Mouse (Mus musculus): ENCODE data around the gene Fam189a1.

Fam189a1 gene

GRCm38 (mm10) chr7:64949910-64950770 is 206.2 kb downstream of the Fam189a1 start:
- peak; percentile 54 to 78 for DNase-seq

DNA sequence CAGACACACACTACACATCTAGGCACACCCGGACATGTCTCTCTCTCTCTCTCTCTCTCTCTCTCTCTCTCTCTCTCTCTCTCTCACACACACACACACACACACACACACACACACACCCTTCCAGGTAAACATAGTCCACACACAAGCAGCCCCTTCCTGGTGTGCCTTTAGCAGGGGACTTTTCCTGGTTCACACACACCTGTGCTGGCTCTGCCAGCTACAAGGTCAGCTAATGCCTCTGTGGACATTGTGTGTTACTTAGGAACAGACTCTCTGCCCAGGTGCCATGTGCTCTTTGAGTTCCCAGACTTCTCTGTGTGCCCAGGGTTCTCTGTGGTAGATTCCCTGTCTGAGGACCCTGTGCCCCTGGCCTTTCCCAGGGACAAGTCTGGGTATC is 206.9 kb downstream of the Fam189a1 start:
- no peak for DNase-seq

DNA sequence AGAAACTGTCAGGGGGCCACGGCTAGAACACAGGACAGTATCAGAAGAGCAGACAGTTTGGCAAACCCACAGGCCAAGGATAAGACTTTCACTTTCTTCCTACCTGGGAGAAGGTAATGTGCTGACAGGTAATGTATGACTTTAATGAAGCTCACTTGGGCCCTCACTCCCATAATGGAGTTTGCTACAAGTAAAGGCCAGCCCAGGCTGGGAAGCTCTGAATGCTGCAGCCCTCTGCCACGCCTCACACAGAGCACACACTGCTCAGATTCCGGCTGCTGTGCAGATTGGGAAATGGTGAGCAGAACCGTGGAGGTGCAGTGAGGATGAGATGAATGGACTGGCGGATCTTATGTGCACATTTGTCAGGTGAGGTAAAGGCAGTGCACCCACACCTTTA is 211.7 kb downstream of the Fam189a1 start:
- no peak for DNase-seq

DNA sequence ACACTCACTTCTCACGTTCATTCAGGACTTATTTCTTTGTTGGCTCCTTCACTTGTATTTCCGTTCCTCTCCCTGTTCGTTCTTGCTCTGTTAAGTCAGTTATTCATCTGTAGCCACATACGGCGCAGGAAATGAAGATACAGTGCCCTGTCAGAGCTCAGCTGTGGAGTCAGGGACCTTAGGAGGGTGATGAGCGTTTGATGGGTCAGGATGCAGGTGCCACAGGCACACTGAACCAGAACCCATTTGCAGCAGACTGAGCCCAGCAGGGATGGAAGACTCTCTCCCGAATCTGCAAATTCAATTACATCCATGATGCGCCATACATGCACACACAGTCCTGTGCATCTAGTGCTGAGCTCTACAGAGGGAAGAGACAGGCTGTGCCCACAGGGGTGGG is 212.2 kb downstream of the Fam189a1 start:
- no peak for DNase-seq

GRCm38 (mm10) chr7:64936927-64937326 is 219.4 kb downstream of the Fam189a1 start:
- no peak for DNase-seq

- DNase-seq, result no peak
Observed at GRCm38 (mm10) chr7:64934115-64934514, 222.3 kb downstream of the Fam189a1 start.

DNA sequence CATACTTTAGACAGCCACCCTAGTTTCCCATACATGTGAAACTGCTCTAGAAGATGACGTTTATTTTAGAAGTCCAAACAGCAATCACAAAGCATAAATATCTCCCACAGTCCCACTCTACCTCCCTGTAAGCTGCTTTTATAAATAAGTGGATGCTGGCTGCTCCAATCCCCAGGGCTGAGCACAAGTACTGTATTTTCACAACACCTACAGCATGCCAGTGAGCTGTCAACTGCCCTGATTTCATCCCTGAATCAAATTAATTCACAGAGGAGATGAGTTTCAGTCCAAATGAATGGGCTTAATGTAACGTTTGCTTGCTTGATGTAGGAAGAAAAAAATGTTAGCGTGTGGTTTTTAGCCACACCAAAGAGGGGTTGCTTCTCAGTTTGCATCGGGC is 225.4 kb downstream of the Fam189a1 start:
- DNase-seq, result no peak

- no peak for DNase-seq
Observed at GRCm38 (mm10) chr7:64923918-64924317, 232.5 kb downstream of the Fam189a1 start.

- no peak for DNase-seq
Observed at GRCm38 (mm10) chr7:64921189-64921588, 235.2 kb downstream of the Fam189a1 start.

DNA sequence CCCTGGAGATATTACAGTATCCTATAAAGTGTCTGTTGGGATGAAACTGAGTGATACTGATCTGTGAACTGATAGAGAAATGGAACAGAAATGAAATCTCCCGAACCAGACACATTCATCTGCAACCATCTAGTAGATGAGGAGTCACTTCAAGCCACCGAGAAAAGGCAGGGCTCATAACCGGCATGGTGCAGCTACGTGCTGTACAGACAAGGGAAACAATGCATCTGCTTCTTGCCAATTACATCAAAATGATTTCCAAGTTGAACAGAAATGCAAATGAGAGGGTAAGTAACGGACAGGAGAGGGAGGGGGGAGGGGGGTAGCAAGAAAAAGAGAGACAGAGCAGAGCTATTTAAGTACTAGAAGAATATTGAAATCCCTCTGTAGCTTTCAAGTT is 235.6 kb downstream of the Fam189a1 start:
- DNase-seq, result no peak

DNA sequence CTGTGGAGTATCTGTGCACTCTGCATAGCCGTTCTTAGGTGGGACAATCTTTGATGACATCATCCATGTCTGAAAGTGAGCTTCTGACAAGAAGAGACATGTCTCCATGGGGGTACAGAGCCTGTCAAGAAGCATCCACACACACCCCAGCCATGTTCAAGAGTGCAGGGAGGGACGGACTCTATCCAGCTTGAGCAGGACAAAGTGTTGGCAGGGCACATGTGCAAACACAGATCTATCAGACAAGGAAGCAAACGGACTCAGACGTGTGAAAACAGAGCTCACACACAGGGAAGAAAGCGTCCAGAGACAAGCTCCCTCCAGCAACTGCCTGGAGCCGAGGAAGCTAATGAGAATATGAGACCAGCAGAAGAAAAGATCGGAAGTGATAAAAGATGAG is 239.7 kb downstream of the Fam189a1 start:
- no peak for DNase-seq

DNA sequence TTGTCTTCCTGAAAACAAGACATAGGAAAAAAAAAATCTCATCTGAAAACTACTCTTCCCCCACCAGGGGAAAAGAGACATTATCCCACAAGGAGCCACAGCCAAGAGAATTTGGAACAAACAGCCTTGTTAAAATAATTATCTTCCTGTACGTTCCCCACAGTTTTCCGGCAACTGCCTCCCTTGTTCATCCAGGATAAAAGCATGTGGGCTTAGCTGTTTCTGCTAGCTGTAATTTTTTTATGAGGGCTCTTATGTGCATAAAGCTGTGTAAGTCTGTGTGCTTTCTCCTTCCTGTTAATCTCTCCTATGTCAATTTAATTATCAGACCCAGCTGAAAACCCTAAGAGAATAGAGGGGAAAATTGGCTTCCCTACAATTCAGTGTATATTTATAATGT is 241.2 kb downstream of the Fam189a1 start:
- no peak for DNase-seq

- no peak for DNase-seq
Observed at GRCm38 (mm10) chr7:64911945-64912344, 244.4 kb downstream of the Fam189a1 start.

DNA sequence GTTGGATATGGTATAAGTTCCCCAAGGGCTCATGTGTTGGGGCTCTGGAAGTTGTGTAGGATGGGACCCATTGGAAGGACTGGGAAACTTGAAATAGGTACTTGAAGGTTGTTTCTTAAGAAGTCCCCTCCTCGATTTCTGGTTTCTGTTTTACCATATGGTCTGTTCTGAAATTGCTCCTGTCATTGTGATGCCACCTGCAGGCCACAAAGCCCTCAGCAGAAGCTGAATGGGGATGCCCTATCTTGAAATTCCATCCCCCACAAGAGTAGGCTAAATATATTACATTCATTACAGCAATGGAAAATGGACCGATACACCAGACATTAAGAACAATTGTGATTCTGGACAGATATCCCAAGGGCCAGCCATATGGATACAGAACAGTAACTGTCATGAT is 246.2 kb downstream of the Fam189a1 start:
- no peak for DNase-seq

DNA sequence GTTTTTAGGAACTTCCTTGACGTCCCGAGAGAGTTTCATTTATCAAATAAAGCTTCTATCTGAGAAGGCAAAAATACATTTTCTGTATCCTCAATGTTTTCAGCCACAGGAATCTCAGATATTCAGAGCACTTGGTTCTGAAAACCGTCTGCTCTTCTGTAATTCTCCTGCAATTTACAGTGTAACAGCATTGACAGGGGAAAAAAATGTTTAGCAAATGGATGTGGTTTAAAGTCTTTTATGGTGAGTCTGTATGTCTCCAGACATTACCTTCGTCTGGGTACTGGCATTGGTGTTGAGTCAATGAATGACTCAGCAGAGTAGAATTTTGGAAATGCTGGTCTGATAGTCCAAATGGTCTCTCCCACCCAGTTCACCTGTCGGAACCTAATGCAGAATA is 249.4 kb downstream of the Fam189a1 start:
- no peak for DNase-seq

GRCm38 (mm10) chr7:64905506-64905905 is 250.9 kb downstream of the Fam189a1 start:
- DNase-seq, result no peak

DNA sequence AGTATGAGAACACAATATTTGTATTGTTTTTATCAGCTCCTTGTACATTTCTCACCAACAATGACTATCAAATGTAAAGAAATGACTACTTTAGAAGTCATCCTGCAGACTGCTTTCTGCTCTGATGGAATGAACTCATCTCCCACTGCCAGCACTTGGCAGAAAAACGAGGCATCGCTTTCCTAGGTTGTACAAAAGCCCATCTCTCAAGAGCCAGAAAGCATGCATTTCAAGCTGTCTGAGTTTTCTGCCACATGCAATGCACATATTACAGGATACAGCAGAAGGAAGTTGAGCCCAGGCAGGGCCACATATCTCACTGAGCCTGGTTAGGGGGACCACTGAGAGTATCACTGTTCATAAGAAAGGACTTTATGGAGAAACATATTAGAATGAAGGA is 256.1 kb downstream of the Fam189a1 start:
- no peak for DNase-seq

DNA sequence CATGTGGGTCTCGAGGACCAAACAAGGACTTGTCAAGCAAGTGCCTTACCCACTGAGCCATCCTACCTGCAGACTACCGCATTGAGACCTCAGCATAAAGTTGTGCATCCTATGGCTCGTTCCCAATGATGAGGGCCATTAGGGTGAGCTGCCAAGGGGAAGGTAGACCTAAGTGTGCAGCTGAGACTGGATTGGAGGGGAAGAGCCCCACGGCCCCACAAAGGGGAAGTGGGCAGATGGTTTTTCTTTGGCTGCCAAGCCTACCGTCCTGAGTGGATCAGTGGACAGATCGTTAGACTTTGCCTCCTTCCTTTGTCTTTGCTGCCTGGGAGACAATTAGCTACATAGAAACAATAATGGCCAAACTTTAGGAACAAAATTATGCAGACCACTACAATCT is 259.8 kb downstream of the Fam189a1 start:
- DNase-seq, result no peak

- no peak for DNase-seq
Observed at GRCm38 (mm10) chr7:64895685-64896101, 260.7 kb downstream of the Fam189a1 start.

DNA sequence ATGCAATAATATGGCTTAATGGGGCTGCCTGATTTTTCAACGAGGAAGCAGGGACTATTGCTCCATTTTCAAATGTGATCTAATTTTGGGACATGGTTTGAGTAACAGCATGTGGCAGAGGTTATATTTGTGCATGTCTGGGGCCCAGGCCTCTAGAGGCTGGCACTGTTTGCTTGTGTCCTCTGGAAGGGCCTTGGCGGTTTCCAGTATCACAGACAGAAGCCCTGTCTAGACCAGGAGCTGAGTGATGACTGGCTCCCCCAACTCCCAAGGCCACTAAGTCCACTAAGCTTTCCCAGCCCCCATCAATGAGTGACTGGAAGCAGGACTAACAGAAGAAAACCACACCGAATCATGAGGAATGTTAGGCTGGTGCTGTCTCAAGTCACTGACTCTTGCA is 265.2 kb downstream of the Fam189a1 start:
- no peak for DNase-seq

- no peak for DNase-seq
Observed at GRCm38 (mm10) chr7:64889919-64890318, 266.5 kb downstream of the Fam189a1 start.

DNA sequence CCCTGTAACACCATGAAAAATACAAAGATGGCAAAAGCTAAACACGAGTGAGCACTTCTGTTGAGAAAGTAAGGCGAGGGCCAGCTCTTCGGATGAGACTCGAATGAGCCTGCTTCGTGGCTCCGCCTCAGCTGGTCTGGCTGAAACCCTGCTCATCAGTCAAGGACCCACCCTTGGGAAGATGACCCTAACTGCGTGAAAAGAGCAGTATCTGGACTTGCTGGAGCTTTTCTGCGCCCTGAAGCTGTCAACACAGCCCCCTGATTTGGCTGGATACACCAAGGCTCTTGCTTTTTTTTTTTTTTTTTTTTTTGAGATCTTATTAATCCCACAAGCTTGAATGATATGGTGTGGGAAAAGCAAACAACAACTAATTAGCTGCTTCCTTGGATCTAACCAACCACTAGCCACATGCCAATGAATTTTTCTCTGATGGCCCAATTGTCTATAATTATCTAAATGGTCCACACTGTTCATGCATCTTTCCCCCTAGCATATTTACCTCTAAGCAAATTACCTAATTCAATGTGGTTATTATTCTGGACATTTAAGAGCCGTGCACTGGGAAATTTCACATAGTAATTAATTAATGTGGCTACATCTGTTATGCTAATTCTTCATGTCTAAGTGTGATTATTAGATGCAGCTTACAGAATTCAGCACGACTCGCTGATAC is 272.0 kb downstream of the Fam189a1 start:
- DNase-seq, result no peak

- no peak for DNase-seq
Observed at GRCm38 (mm10) chr7:64882243-64882642, 274.1 kb downstream of the Fam189a1 start.

DNA sequence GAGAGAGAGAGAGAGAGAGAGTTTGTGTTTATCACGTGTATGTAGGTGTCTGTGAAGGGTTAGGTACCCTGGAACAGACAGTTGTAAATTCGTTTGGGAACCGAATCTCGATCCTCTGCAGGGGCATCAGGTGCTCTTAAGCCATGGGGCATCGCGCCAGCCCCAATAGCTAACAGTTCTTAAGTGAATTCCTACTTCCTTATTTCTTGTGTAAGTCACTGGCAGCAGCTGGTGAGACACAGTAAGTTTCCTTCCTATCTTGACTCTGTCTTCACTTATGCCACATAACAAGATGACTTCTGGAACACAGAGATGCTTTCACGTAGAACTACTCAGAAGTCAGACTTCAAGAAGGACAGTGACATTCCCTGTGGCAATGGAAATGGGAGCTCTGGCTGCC is 275.0 kb downstream of the Fam189a1 start:
- no peak for DNase-seq

All from cerebellum, postnatal 25 days (tissue).